Mouse (Mus musculus): Measurements from ENCODE around the gene Nvl.

DNA sequence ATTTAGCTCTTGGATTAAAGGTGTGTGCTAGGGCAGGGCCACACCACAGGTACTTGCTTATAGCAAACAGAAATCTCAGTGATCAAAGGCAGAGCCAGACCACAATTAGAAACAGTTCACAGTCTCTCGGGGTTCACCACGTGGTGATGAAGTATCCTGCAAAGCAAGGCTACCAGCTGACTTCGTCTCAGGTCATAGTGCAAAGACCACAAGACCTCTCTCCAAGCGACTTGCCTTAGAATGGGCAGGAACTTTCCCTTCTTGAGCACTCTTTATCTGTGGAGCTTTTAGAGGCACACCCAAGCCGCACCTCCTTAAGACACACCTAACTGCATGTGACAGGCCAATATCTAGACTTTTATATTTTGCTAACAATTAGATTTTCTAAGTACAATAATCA, 4.5 kb upstream of the Nvl start:
- TF ChIP-seq CTCF (conservative IDR thresholded peaks at IDR 0.05; ENCODE audit: insufficient read depth, insufficient read length, low read depth, low read length) (no peak), POLR2A (IDR thresholded peaks at IDR 0.05; ENCODE audit: low read depth, low read length) (no peak)
